Mouse (Mus musculus) regulatory T cell (primary cell): ENCODE data around the gene Myom1.

ENCODE experiments used
- in situ Hi-C: fragments of 300-600 bp; cut with MboI, MseI; formaldehyde crosslinking; loops from one replicate; pipeline ENCODE4 v1.15.1; 2025; ENCODE audit warnings: high pct_unique_total_duplicates

Myom1 gene

GRCm38 (mm10) chr17:70991706-70992625 is 10.5 kb upstream of the Myom1 start:
- in situ Hi-C loops: no loop called here

- in situ Hi-C loops: no loop called here
These were observed 9.8 kb upstream of the Myom1 start for GRCm38 (mm10) chr17:70992662-70993061.

- in situ Hi-C loops: no loop called here
These were observed 9.0 kb upstream of the Myom1 start for GRCm38 (mm10) chr17:70993385-70993807.

GRCm38 (mm10) chr17:70994671-70995070 is 7.8 kb upstream of the Myom1 start:
- in situ Hi-C loops: no loop called here

DNA sequence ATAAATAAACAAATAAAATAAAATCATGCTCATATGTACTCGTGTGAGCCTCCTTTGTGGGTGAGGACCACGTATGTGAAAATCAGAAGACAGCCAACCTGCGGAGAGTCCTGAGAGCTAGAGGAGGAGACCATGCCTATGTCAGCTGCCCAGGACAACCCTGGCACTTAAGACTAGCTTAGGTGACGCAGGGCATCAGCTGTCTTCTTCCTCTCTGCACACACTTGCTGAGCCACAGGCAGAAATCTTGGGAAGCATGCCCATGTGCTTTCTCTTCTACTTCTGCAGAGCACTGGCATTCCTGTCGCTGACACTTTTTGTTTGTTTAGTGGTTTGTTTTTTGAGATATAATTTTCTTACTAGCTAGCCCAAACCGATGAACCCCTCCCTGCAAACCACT is 6.9 kb upstream of the Myom1 start:
- in situ Hi-C loops: no loop called here

DNA sequence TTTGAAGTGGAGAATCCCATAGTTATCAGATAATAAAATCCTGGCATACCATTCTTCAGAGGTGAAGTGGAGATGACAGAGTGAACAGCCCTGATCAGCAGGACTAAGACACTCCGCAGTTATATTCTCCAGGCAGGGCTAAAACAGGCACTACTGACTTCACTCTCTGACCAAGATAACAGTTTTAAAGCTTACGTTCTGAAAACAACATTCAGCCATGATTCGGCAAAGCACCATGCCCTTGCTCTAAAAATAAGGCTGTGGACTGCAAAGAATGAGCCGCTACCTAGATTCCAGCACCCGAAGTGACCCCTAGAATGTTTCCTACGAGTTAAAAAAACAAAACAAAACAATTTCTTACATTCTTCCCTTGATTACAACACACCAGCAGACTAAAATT is 4.6 kb upstream of the Myom1 start:
- in situ Hi-C loops: no loop called here

DNA sequence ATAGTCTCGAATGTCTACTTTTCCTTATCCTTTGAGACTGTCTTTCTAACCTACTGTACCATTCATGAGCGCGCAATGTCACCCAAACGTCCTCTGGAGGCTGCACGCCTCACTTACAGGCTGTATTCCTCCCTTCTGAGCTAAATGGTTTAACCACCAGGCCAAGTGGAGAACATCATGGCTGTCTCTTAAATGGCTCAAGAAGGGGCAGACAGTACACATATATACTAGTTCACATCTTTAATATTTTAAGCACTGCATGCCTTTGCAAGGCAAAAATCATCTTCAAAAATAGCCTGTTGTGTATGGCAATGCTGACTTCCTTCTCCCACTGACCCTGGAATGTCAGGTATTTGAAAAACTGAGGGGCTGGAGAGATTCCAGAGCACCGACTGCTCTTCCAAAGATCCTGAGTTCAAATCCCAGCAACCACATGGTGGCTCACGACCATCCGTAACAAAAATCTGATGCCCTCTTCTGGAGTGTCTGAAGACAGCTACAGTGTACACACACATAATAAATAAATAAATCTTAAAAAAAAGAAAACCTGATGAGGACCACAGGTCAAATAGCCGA is 3.9 kb upstream of the Myom1 start:
- in situ Hi-C loops: no loop called here

DNA sequence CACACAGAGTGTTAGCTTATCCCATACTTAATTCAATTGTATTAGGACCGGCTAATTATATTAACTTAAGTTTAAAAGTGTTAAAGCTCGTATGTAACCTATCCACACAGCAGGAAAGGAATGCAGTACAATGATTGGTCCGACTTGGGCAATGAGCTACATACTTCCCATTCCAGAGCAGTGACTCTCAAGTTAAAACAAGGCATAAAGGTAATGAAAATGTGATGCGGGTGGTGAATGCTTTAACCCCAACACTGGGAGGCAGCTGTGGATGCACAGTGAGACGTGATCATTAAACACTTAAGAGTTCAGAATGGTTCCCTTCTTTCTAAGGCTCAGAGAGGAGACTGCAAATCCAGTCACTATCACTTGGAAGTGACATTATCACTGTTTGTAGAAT is 3.2 kb upstream of the Myom1 start:
- in situ Hi-C loops: no loop called here

DNA sequence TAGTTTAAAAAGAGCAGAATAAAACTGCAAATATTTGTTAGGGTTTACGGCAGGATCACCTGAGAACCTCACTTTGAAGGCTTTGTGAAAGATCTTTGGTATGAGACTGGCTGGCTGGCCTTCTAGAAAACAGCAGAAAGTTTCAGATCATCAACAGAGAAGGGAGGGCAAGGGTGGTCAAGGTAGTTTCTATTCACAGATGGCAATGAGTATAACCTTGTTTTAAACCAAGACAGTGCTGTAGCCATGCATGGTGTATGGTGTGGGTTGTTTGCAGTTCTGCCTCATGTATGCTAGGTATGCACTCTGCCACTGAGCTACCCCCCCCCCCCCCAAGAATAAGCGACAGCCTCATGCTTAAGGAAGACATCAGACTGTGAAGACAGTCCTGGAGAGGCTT is 2.2 kb upstream of the Myom1 start:
- in situ Hi-C loops: no loop called here

DNA sequence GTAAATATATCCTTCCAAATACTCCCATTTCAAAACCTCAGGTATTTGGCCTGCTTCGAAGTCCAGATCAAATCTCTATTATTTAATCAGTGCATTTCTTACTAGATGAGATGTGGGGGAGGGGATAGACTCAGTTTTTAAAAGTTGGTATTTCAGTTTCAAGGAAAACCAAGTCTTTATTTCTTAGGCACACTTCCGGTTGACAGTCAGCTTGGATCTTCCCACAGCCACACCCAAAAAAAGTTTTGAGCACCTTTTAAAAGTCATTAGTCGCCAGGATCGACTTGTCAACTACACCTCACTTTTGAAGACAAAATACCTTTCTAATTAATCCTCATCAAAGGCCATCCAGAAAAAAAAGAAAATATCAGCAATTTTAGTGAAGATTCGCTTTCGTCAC is 1.4 kb upstream of the Myom1 start:
- in situ Hi-C loops: no loop called here

DNA sequence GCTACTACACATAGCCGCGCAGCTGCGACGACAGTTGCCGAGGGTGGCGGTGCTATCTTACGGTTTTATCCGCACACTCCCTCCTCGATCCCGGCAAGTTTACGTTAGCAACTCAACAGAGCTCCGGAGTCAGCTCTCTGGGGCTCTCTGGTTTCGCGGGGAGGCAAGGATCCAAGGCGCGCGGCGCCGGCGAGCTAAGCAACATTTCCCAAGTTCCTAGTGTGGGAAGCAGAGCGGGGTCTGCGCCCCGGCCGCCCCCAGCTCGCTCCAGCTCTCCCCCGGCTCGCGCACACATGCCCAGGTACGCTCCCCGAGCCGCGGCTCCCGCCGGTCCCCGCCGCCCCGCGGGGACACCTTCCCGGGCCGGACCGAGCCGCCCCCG is 743 bp upstream of the Myom1 start:
- in situ Hi-C loops: no loop called here

DNA sequence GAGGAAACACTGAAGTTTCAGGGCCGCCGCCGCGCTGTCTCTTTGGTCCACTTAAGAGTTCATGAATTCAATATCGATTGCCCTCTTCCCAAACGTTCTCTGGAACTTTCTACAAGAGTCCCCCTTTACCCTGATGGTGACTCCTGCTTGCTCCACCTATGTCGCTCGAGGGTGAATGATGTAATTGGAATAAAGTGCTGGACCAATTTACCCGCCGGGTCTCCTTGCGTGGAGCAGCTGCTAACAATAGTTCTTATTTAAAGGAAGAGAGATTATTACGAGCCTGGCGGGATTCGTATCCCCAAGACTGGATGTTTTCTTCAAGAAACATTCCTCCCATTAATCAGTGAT is 286 bp downstream of the Myom1 start, which contains the start of gene Myl12a:
Gene Myl12a, minus strand, starts transcription at position 135 of the 351 bp plus-strand sequence.
- in situ Hi-C loops: no loop called here

- in situ Hi-C loops: no loop called here
These were observed 679 bp downstream of the Myom1 start for GRCm38 (mm10) chr17:71003112-71003511.

- in situ Hi-C loops: no loop called here
These were observed 1.3 kb downstream of the Myom1 start for GRCm38 (mm10) chr17:71003721-71004120.

GRCm38 (mm10) chr17:71004186-71004960 is 1.9 kb downstream of the Myom1 start:
- in situ Hi-C loops: no loop called here

GRCm38 (mm10) chr17:71006976-71007375 is 4.5 kb downstream of the Myom1 start:
- in situ Hi-C loops: no loop called here

DNA sequence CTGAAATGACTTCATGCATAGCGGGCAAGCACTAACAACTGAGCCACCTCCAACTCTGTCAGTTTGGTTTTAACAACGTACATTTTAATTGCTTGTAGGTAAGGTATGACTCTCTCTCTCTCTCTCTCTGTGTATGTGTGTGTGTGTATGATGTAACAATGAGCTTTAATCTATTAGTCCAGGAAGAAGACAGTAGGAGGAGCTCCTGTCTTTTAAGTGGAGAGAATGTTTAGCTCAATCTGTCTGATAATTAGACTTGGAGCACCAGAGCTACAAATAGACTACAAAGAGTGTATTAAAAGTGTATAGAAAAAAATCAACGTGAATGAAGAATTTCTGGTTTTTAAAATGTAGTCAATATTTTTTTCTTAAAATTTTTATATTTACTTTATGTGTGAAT is 6.2 kb downstream of the Myom1 start:
- in situ Hi-C loops: no loop called here

GRCm38 (mm10) chr17:71009751-71010150 is 7.3 kb downstream of the Myom1 start:
- in situ Hi-C loops: no loop called here

DNA sequence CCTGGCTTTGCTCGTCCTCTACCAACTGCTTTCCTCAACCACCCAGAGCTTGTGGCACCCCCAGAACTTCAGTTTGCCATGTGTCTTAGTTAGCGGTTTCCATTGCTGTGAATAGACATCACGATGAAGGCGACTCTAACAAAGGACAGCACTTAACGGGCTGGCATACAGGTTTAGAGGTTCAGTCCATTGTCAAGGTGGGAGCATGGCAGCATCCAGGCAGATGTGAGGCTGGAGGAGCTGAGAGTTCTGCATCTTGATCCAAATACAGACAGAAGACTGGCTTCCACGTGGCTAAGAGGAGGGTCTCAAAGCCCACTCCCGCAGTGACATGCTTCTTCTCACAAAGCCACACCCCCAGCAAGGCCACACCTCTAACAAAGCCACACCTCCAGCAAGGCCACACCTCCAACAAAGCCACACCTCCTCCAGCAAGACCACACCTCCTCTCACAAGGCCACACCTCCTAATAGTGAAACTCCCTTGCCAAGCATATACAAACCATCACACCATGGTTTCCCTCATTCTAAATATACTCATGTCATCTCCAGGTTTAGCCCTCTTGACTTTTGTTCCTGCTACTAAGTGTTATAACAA is 8.3 kb downstream of the Myom1 start:
- in situ Hi-C loops: no loop called here

GRCm38 (mm10) chr17:71011931-71012662 is 9.7 kb downstream of the Myom1 start:
- in situ Hi-C loops: no loop called here

DNA sequence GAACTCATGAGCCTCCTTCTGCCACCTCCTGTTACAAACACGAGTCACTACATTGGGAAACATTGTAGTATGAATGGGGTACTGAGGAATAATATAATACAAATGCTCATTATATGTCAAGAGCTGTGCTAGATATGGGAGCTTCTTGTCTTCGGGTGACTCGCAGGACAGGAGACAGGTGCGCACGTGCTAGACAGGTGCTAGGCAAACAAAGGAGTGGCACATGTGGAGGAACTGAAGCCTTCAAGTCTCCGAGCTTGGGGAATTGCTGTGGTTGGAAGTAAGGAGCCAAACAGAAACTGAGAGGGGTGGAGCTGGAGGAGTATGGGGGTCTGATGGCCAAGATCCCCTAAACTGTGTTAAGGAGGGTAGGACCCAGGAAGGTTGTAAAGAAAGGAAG is 10.7 kb downstream of the Myom1 start:
- in situ Hi-C loops: no loop called here
